Mouse (Mus musculus): ENCODE data around the gene Tiam1.

GRCm38 (mm10) chr16:90097769-90098168 lies 45.8 kb downstream of the Tiam1 start:
- TF ChIP-seq CTCF (IDR thresholded peaks at IDR 0.05; ENCODE audit: low read depth, low read length), result no peak
- TF ChIP-seq POLR2A (IDR thresholded peaks at IDR 0.05; ENCODE audit: extremely low read depth, insufficient read depth, low read length), result no peak
